Mouse (Mus musculus): ENCODE results near the gene Acbd6.

DNA sequence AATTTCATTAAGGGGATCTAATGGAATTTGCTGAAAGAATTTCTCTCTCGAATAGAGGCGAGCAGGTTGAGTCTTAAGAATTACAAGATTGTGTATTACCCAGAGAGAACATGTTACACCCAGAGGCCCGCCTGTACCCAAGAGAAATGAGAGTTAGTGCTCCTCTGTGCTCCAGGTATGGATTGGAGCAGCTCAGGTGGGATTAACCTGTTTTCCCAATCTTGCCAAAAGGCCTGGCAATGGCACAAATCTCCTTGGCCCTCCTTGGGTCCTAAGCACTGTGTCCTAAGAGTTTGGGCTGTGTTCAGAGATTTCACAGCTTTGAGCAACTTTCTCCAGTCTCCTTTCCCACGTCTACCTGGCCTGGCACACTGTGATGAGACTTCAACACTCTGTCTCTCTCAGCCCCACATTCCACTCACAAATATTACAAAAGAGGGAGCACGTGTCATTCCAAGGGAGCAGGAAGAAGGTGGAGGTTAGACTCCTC is 145.3 kb downstream of the Acbd6 start:
- TF ChIP-seq CTCF (IDR thresholded peaks at IDR 0.05; ENCODE audit: insufficient read depth, low read depth, low read length) (no peak), POLR2A (IDR thresholded peaks at IDR 0.05; ENCODE audit: insufficient read depth, low read depth, low read length) (no peak)
